Mouse (Mus musculus): ENCODE results near the gene Fli1. TPM values are rescaled to one million over a fixed set of nuclear protein-coding genes. Genes with fewer than 3 reads are reported as not detected.

Fli1 gene
- total and polyA plus RNA-seq, 3 experiments: 13.8 to 171 (median 24.3) TPM

- Histone ChIP-seq H3K27ac (ENCODE audit: control insufficient read depth, low read depth, low read length) (no peak overlapping the region), H3K27me3 (ENCODE audit: control insufficient read depth in 1 of 2, insufficient read depth in 2 of 2, low read length in 2 of 2) (no peaks in the 10 kb centered on the region), H3K9ac (ENCODE audit: control insufficient read depth, low read depth, low read length, poor library complexity, severe bottlenecking) (no peak overlapping the region), H3K4me1 (ENCODE audit: control insufficient read depth in 1 of 2, insufficient read depth in 2 of 2, low read length in 2 of 2) (peaks cover 2 to 24% of the 10 kb centered on the region in 2 experiments; a peak in 3 of 4 replicates), H3K9me3 (replicated peaks; ENCODE audit: insufficient read depth, low read length) (no peaks in the 10 kb centered on the region), H3K79me2 (ENCODE audit: control insufficient read depth, insufficient read depth, low read length, poor library complexity) (no peaks in the 10 kb centered on the region), H3K4me3 (ENCODE audit: control insufficient read depth in 1 of 2, insufficient read depth in 1 of 2, low read depth in 2 of 2, low read length in 2 of 2) (no peak overlapping the region), H3K36me3 (ENCODE audit: control insufficient read depth in 1 of 2, insufficient read depth in 2 of 2, low read length in 2 of 2) (peaks cover 0 to 10% of the 10 kb centered on the region in 2 experiments; a peak in 2 of 4 replicates)
- no peak for DNase-seq (ENCODE audit: low read depth, low spot score)
- TF ChIP-seq SIN3A (IDR thresholded peaks at IDR 0.05; ENCODE audit: low read length) (no peak), MYC (IDR thresholded peaks at IDR 0.05; ENCODE audit: low read depth, low read length) (no peak), MYB (IDR thresholded peaks at IDR 0.05; ENCODE audit: low read depth, low read length) (no peak), TCF12 (IDR thresholded peaks at IDR 0.05; ENCODE audit: low read depth, low read length) (no peak), JUND (IDR thresholded peaks at IDR 0.05; ENCODE audit: low read depth, low read length) (no peak), ZKSCAN1 (IDR thresholded peaks at IDR 0.05; ENCODE audit: low read depth, low read length) (no peak), HCFC1 (IDR thresholded peaks at IDR 0.05; ENCODE audit: low read depth, low read length) (no peak), NRF1 (IDR thresholded peaks at IDR 0.05; ENCODE audit: insufficient read depth, low read depth, low read length, poor library complexity, severe bottlenecking) (no peak), E2F4 (IDR thresholded peaks at IDR 0.05; ENCODE audit: borderline replicate concordance, low read depth, low read length) (no peak), CHD1 (IDR thresholded peaks at IDR 0.05; ENCODE audit: low read depth, low read length) (no peak), USF2 (IDR thresholded peaks at IDR 0.05; ENCODE audit: borderline replicate concordance in 1 of 2, insufficient read depth in 1 of 2, low read depth in 1 of 2, low read length in 2 of 2) (no peak), TAL1 (IDR thresholded peaks at IDR 0.05; ENCODE audit: low read length) (no peak), ZMIZ1 (IDR thresholded peaks at IDR 0.05; ENCODE audit: low read depth, low read length) (no peak), ELF1 (IDR thresholded peaks at IDR 0.05; ENCODE audit: low read depth, low read length) (no peak)
Measured at GRCm38 (mm10) chr9:32546731-32547130, 4.1 kb upstream of the Fli1 start.

- no peak for DNase-seq (ENCODE audit: low read depth, low spot score)
- Histone ChIP-seq H3K4me3 (ENCODE audit: control insufficient read depth in 1 of 2, insufficient read depth in 1 of 2, low read depth in 2 of 2, low read length in 2 of 2) (no peak overlapping the region), H3K9me3 (replicated peaks; ENCODE audit: insufficient read depth, low read length) (no peaks in the 10 kb centered on the region), H3K27ac (ENCODE audit: control insufficient read depth, low read depth, low read length) (no peak overlapping the region), H3K79me2 (ENCODE audit: control insufficient read depth, insufficient read depth, low read length, poor library complexity) (peaks cover 12% of the 10 kb centered on the region), H3K36me3 (ENCODE audit: control insufficient read depth in 1 of 2, insufficient read depth in 2 of 2, low read length in 2 of 2) (peaks cover 0 to 8% of the 10 kb centered on the region in 2 experiments; a peak in 2 of 4 replicates), H3K4me1 (ENCODE audit: control insufficient read depth in 1 of 2, insufficient read depth in 2 of 2, low read length in 2 of 2) (peaks cover 2 to 23% of the 10 kb centered on the region in 2 experiments; a peak in 3 of 4 replicates), H3K9ac (ENCODE audit: control insufficient read depth, low read depth, low read length, poor library complexity, severe bottlenecking) (no peak overlapping the region), H3K27me3 (ENCODE audit: control insufficient read depth in 1 of 2, insufficient read depth in 2 of 2, low read length in 2 of 2) (no peaks in the 10 kb centered on the region)
- TF ChIP-seq USF1 (IDR thresholded peaks at IDR 0.05; ENCODE audit: low read depth, low read length) (no peak), POLR2A (IDR thresholded peaks at IDR 0.05; ENCODE audit: control insufficient read depth in 1 of 2, insufficient read depth in 1 of 2, low read depth in 1 of 2, low read length in 2 of 2, poor library complexity in 1 of 2) (no peak), TCF12 (IDR thresholded peaks at IDR 0.05; ENCODE audit: low read depth, low read length) (no peak), ZNF384 (IDR thresholded peaks at IDR 0.05; ENCODE audit: low read depth, low read length) (no peak), CTCF (IDR thresholded peaks at IDR 0.05 in 2 of 3, conservative IDR thresholded peaks at IDR 0.05 in 1 of 3; ENCODE audit: control insufficient read depth in 1 of 3, insufficient read depth in 1 of 3, low read depth in 2 of 3, low read length in 3 of 3, poor library complexity in 1 of 3, severe bottlenecking in 1 of 3) (no peak)
Measured at GRCm38 (mm10) chr9:32544731-32545661, 2.3 kb upstream of the Fli1 start.
